Mouse (Mus musculus) limb, embryonic 14.5 days (tissue): ENCODE results near the gene Filip1l. TPM values are rescaled to one million over a fixed set of nuclear protein-coding genes. Genes with fewer than 3 reads are reported as not detected.

Experiments used
- ATAC-seq: fragments of 200-750 bp; cut with Nextera tagmentation; 2 replicates; pipeline ENCODE4 v1.8.0; 2017; ENCODE audit warnings: low read depth, moderate number of reproducible peaks, moderate TSS enrichment; ENCODE audit not compliant: low FRiP score
- DNase-seq: peaks from one replicate; pipeline ENCODE4 v3.0.0-alpha.2; 2015; ENCODE audit warnings: low spot score
- H3K27ac ChIP-seq: fragments of 300-500 bp; sonication (generic); replicated peaks from 2 replicates; pipeline ENCODE4 v1.5.1; 2014; ENCODE audit warnings: low read depth, mild to moderate bottlenecking, low read length, moderate library complexity, mixed read lengths
- H3K27me3 ChIP-seq: fragments of 300-500 bp; sonication (generic); 2 replicates; pipeline ENCODE4 v1.6.1; 2014; ENCODE audit warnings: low read length, mixed read lengths; ENCODE audit not compliant: control insufficient read depth, insufficient read depth
- H3K36me3 ChIP-seq: fragments of 300-500 bp; sonication (generic); 2 replicates; pipeline ENCODE4 v1.6.1; 2014; ENCODE audit warnings: mild to moderate bottlenecking, low read length, moderate library complexity, mixed read lengths; ENCODE audit not compliant: control insufficient read depth, insufficient read depth
- H3K4me1 ChIP-seq: fragments of 300-500 bp; sonication (generic); 2 replicates; pipeline ENCODE4 v1.6.1; 2014; ENCODE audit warnings: antibody characterized with exemption, low read length, mixed read lengths; ENCODE audit not compliant: control insufficient read depth, insufficient read depth
- H3K4me2 ChIP-seq: fragments of 300-500 bp; sonication (generic); replicated peaks from 2 replicates; pipeline ENCODE4 v1.6.1; 2014; ENCODE audit warnings: low read depth, mild to moderate bottlenecking, low read length, moderate library complexity; ENCODE audit not compliant: severe bottlenecking
- H3K4me3 ChIP-seq: fragments of 300-500 bp; sonication (generic); replicated peaks from 2 replicates; pipeline ENCODE4 v1.5.1; 2014; ENCODE audit warnings: low read length
- H3K9ac ChIP-seq: fragments of 300-500 bp; sonication (generic); 2 replicates; pipeline ENCODE4 v1.6.1; 2014; ENCODE audit warnings: mild to moderate bottlenecking, low read depth, low read length, moderate library complexity; ENCODE audit not compliant: severe bottlenecking
- H3K9me3 ChIP-seq: fragments of 300-500 bp; sonication (generic); 2 replicates; pipeline ENCODE4 v1.6.1; 2016; ENCODE audit warnings: low read length; ENCODE audit not compliant: control insufficient read depth
- POLR2A ChIP-seq: fragments of 200-500 bp; IDR thresholded peaks from 2 replicates; pipeline ENCODE4 v1.8.0; 2012; ENCODE audit warnings: inconsistent platforms, mild to moderate bottlenecking, moderate library complexity, borderline replicate concordance; ENCODE audit not compliant: insufficient read depth, insufficient read length; ENCODE audit errors: extremely low read depth
- WGBS: fragments of 180-500 bp; shearing (Covaris S2); extraction: QIAGEN DNeasy Blood & Tissue Kit; methylation state at CpG from one replicate; pipeline ENCODE4 v1.1.7; 2014; 5-methylcytosine and 5-hydroxymethylcytosine counted together
- polyA plus RNA-seq, 2 experiments: library from polyadenylated mRNA; depleted of rRNA in 1 of 2; stranded (reverse) in 1 of 2; unstranded in 1 of 2; fragments of >200 nt; fragmentation: Nextera tagmentation in 1 of 2; extraction: Ambion mirVana in 1 of 2; gene quantifications; 2 replicates each; pipeline versions ENCODE4 v1.2.1 to v1.2.3; 2012 to 2014

Gene Filip1l
- polyA plus RNA-seq, 2 experiments: 30.3 to 43.9 TPM

GRCm38 (mm10) chr16:57560185-57560584 lies 207.3 kb downstream of the Filip1l start:
- Histone ChIP-seq H3K4me2 (no peak overlapping the region), H3K36me3 (peaks cover 5% of the 10 kb centered on the region), H3K9ac (no peak overlapping the region), H3K27ac (no peak overlapping the region), H3K4me1 (peaks cover 14% of the 10 kb centered on the region), H3K27me3 (no peaks in the 10 kb centered on the region), H3K4me3 (no peak overlapping the region), H3K9me3 (no peaks in the 10 kb centered on the region)
- WGBS: 96% methylated on average over 1 of the region's 1 CpGs
- ATAC-seq: no peak
- TF ChIP-seq POLR2A: no peak
- DNase-seq: no peak

- DNase-seq (peak; percentile 61), ATAC-seq (0 out of 2 replicates have a peak, but pooled peaks have one; percentile 41)
- 60% methylated on average over 3 of the region's 3 CpGs for WGBS
- Histone ChIP-seq H3K4me1 (no peaks in the 10 kb centered on the region), H3K9ac (no peak overlapping the region), H3K9me3 (no peaks in the 10 kb centered on the region), H3K4me3 (no peak overlapping the region), H3K36me3 (peaks cover 9% of the 10 kb centered on the region), H3K27me3 (no peaks in the 10 kb centered on the region), H3K4me2 (no peak overlapping the region), H3K27ac (no peak overlapping the region)
- TF ChIP-seq POLR2A: no peak
These were observed 210.6 kb downstream of the Filip1l start for GRCm38 (mm10) chr16:57563453-57563852.

- TF ChIP-seq POLR2A: no peak
- no peak for DNase-seq
- Histone ChIP-seq H3K27me3 (no peaks in the 10 kb centered on the region), H3K27ac (no peak overlapping the region), H3K9me3 (no peaks in the 10 kb centered on the region), H3K4me3 (no peak overlapping the region), H3K36me3 (peaks cover 10% of the 10 kb centered on the region), H3K9ac (no peak overlapping the region), H3K4me1 (no peaks in the 10 kb centered on the region), H3K4me2 (no peak overlapping the region)
- ATAC-seq: no peak
- 72% methylated on average over 1 of the region's 1 CpGs for WGBS
These were observed 211.9 kb downstream of the Filip1l start for GRCm38 (mm10) chr16:57564807-57565206.

GRCm38 (mm10) chr16:57566215-57566614 lies 213.3 kb downstream of the Filip1l start:
- H3K27ac ChIP-seq: no peak overlapping the region
- H3K4me2 ChIP-seq: no peak overlapping the region
- peaks cover 20% of the 10 kb centered on the region for H3K36me3 ChIP-seq
- TF ChIP-seq POLR2A: no peak
- H3K27me3 ChIP-seq: no peaks in the 10 kb centered on the region
- no peaks in the 10 kb centered on the region for H3K9me3 ChIP-seq
- DNase-seq (no peak), ATAC-seq (no peak)
- no peaks in the 10 kb centered on the region for H3K4me1 ChIP-seq
- no peak overlapping the region for H3K4me3 ChIP-seq
- H3K9ac ChIP-seq: no peak overlapping the region
- WGBS: 81% methylated on average over 3 of the region's 3 CpGs

GRCm38 (mm10) chr16:57568648-57569404 lies 215.9 kb downstream of the Filip1l start:
- Histone ChIP-seq H3K36me3 (peaks cover 32% of the 10 kb centered on the region), H3K4me3 (no peak overlapping the region), H3K4me2 (no peak overlapping the region), H3K27me3 (no peaks in the 10 kb centered on the region), H3K4me1 (0 out of 2 replicates have a peak, but pooled peaks cover 10% of the 10 kb centered on the region), H3K9ac (no peak overlapping the region), H3K9me3 (no peaks in the 10 kb centered on the region), H3K27ac (no peak overlapping the region)
- no peak for ATAC-seq
- no peak for DNase-seq
- TF ChIP-seq POLR2A: no peak
- WGBS: 94% methylated on average over 7 of the region's 7 CpGs
